Mouse (Mus musculus) embryonic stem cell, embryonic (primary cell): ENCODE results near the gene Gys2.

ENCODE experiments used
- CTCF ChIA-PET, 4 experiments: fragments of 300-600 bp in 2 of 4; fragments of 350-600 bp in 2 of 4; sonication (Branson Sonifier 250); formaldehyde crosslinking; loops; one replicate each; lab custom pipeline; 2022; ENCODE audit warnings: inconsistent platforms in 2 of 4; lab: Charles Lee
- POLR2A ChIA-PET, 4 experiments: fragments of 300-600 bp in 2 of 4; fragments of 350-600 bp in 2 of 4; sonication (Branson Sonifier 250); formaldehyde crosslinking; loops; one replicate each; lab custom pipeline; 2022; ENCODE audit warnings: antibody characterized with exemption in 4 of 4, inconsistent platforms in 1 of 4; lab: Charles Lee

Gys2 gene

DNA sequence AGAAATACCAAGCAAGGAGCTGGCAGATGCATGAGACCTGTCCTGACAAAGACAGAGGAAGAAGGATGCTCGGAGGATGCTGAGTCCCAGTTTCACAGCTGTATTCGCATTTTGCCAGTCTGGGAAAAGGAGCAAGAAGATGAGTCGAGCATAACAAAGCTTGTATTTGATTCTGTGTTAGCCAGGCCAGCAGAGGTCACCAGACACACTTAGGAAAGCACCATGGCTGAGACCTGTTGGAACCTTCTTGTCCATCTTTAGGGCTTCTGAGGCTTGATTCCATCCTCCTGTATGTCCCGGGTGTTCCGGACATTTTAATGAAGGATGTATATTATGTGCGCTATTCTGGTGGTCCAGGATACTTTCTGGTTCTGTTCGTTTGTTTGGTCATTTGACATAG lies 4.3 kb upstream of the Gys2 start:
- POLR2A ChIA-PET: interaction anchor here in 1 of 4 experiments (0.7 kb wide), 1 partner anchor 33 kb away, joined by 3 read pairs; no protein-coding TSS in a partner anchor
- CTCF ChIA-PET: interaction anchor here in 1 of 4 experiments (0.6 kb wide), 1 partner anchor 31 kb away, joined by 4 read pairs; the partner anchor contains the start of gene Ldhb

DNA sequence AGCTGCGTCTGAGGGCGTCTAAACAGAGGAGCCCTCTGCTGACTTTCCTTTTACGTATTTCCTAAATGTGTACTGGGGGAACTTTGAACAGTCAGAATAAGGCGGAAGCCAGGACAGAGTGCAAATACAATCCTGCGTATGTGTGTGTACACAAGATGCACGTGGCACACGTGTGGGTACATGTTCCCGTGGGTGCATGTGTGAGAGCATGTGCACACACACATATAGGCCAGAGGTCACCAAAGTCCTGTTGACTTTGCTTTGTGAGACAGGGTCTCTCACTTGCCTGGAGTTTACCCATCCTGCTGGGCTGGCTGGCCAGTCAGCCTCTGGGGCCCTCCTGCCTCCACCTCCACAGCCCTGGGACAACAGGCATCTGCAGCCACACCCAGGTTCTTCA lies 1.8 kb downstream of the Gys2 start:
- CTCF ChIA-PET: no interaction called here
- POLR2A ChIA-PET: no interaction called here

DNA sequence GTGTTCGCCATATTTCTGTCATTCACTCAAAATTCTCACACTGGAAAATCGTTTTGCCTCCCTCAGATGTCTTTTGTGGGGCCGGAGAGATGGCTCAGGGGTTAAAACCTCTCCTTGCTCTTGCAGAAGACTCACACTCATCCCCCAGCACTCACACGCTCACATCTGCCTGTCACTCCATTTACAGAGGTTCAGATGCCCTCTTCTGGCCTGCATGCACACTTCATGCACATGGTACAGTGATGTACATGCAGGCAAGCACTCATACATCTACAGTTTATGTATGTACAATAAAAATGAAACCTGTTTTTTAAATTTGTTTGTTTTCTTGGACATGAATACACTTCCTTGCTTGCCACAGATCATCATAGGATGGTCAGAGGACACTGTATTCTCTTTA lies 3.3 kb downstream of the Gys2 start:
- ChIA-PET CTCF (no interaction called here), POLR2A (no interaction called here)

DNA sequence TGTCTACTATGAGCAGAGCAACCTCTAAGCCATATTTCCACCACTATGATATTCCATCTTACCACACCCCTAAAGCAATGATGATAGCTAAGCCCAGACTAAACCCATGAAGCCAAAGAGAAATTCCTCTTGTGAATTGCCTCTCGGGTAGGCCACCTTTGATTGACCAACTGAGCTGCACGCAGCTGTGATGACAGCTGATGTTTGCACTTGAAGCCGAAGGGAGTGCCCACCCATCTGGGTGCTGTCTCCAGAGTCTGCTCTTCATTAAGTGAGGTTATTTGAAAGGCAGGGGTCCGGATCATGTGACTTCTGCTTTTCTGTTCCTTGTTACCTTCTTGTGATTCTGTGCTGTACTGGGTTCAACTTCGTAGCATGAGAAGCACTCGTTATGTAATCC lies 10.7 kb downstream of the Gys2 start:
- ChIA-PET CTCF (no interaction called here), POLR2A (interaction anchor here in 1 of 4 experiments (1.1 to 1.3 kb wide), 2 partner anchors 9 to 45 kb away, joined by 3 read pairs; partner anchors contain the start of gene Ldhb)

DNA sequence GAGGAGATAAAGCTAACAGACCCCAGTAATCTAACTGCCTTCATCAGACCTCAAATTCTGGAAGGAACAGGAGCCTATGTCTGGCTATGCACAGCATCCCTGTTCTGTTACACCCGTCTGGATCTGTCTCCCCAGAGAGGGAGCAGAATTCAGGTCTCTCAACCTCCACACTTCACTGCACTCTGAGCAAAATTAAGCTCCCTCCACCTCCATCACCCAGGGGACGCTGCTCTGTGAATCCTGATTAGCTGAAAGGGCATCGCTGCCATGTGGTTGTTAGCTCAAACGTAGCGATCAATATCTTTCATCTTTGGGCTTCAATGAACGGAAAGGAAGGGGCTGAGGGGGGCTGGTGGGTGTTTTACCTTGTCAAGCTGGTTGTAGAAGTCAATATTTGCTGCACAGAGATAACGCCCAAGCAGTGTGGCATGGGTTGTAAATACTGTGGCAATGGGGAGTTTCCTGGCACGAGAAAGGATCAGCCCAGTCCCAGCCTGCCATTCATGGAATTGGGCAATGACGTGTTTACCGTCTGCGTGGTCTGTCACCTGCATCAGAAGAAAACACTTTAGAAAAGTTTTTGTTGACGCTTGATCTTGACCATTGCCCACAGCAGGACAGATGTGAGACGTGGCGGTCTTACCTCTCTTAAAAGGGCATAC lies 13.8 kb downstream of the Gys2 start:
- ChIA-PET CTCF (no interaction called here), POLR2A (interaction anchor here in 2 of 4 experiments (1.3 to 2.0 kb wide), 2 partner anchors 49 to 52 kb away, joined by 4 read pairs; partner anchors contain the start of gene Ldhb (in 1 of the 2))

DNA sequence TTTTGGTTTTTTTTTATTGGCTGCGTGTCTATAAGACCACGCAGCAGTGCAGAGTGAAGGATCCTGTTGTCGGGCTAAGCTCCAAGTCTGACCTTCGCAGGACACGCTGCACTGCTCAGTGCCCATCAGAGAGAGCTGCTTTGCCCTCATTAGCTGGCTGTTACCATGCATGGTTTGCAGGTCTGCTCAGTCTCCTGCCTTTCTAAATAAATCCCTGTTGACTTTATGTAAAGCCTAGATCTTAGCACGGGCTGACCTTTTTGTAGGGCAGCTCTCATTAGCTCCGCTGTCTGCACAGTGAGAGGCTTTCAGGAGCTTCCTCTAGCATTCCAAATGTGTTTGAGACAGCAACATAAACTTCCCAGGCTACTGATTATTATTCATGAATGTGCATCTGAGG lies 14.9 kb downstream of the Gys2 start:
- ChIA-PET POLR2A (interaction anchor here in 3 of 4 experiments (0.5 to 2.0 kb wide), 3 partner anchors 53 to 424 kb away, joined by 3 to 4 read pairs (median 4); no protein-coding TSS in a partner anchor), CTCF (no interaction called here)

DNA sequence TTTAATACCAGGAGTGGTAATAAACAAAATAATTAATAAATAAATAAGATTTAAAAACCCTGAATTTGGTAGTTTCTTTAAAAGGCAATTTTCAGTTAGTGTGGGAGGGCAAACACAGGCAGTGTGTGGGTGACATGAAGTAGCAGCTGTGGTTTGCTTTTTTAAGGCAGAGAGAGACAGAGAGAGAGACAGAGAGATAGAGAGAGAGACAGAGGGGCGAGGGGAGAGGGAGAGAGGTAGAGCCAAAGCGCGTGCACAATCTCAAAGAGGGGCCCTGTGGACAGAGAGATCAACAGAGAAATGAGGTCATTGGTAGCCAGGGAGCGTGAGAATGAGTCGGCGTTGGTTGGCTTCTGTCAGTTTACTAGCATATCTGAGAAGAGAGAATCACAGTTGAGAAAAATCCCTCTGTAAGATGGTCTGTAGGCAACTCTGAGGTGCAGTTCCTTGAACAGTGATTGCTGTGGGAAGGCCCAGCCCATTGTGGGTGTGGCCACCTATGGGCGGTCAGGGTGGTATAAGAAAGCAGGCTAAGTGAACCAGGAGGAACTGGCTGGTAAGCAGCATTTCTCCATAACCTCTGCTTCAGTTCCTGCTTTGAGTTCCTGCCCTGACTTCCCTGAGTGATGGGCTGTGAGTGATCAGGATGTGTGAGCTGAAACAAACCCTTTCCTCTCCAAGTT lies 17.5 kb downstream of the Gys2 start:
- POLR2A ChIA-PET: no interaction called here

DNA sequence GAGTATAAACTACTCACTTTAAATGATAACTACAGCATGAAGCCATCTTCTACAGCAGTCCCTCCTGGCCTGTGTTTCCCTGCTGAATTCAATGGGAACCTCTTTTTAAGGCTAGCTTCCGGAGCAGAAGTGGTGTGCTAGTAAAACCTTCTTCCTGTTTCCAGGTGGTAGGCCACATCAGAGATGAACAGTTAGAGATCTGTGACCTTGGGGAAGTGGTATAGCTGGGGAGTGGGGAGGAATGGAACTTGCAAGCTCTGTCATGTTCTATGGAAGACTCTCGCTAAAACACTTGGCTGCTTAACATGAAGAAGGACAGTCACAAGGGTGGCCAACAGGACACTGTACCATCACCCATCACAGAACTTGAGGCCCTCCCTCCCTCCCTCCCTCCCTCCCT lies 19.6 kb downstream of the Gys2 start:
- CTCF ChIA-PET: no interaction called here
- POLR2A ChIA-PET: interaction anchor here in 1 of 4 experiments (1.6 kb wide), 1 partner anchor 9 kb away, joined by 3 read pairs; no protein-coding TSS in a partner anchor

More for the DNA sequence above, 17.5 kb downstream of the Gys2 start:
- CTCF ChIA-PET: interaction anchor here in 1 of 4 experiments (0.6 kb wide), 1 partner anchor 66 kb away, joined by 3 read pairs; no protein-coding TSS in a partner anchor

DNA sequence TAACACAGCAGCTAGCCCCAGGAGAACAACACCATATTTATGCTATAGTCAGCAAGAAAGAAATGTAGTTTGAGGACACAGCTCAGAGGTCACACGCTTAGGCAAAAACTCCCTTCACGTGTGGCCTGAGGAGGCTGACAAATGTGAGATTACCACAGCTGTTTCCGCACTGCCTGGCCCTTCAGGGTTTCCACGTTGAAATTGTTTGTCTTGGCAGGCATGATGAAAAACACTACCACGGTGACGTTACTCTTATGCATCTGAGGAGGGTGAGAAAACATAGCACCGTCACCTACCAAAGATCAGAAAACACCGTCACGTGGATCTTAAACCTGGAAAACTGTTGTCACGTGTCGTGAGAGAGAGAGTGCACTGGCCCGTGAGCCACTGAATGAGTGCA lies 21.5 kb downstream of the Gys2 start:
- CTCF ChIA-PET: interaction anchor here in 1 of 4 experiments (0.6 kb wide), 1 partner anchor 117 kb away, joined by 3 read pairs; no protein-coding TSS in a partner anchor
- POLR2A ChIA-PET: interaction anchor here in 1 of 4 experiments (0.6 kb wide), 1 partner anchor 163 kb away, joined by 4 read pairs; no protein-coding TSS in a partner anchor

DNA sequence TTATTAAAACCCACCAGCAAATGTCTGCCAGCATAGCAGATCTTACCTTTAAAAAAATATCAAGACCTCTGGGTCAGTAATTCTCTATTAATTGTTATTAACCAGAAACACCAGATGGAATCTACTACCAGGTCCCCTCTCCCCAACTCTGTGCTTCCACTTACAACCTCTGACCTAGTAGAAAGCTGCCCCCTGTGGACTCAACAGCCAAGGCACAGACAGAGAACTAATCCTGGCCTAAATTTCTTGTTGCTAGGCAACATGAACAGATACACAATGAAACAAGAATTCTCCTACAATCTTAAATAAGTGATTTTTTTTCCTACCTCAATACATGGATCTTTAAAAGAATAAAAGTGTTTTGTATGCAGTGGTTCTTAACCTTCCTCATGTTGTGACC lies 43.8 kb downstream of the Gys2 start:
- ChIA-PET CTCF (no interaction called here), POLR2A (no interaction called here)

DNA sequence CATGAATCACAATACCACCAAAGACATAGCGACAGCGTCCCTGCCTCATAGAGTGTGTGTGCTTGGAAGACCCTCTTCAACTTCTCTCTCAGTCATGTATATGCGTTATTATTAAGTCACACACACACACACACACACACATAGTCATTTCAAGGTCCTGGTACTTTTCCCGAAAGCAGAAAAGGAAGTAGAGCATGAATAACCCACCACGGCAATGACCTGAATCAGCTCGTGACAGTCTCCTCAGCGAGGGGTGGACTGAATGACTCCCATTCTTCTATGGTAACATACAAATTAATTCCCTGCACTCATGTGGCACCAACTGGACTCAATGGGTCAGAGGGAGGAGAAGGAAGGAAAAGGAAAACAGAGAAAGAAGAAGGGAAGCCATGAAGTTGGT lies 47.9 kb downstream of the Gys2 start:
- POLR2A ChIA-PET: no interaction called here

DNA sequence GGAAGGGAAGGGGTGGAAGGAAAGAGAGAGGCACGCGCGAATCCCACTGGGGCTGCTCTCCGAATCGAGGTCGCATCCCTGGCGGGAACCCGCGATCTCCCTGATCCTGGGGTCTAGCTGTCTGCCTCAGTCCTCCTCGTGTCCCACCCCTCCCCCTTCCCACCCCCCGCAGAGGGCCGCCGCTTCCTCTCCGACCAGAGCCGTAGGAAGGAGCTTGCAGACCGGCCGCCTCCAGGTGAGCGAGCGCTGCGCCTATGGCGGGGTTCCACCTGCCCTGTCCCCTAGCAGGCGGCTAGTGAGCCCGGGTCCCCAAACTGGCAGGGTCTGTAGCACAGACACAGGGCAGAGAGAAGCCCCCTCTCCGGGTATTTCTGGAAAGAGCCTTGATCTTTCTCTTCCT lies 58.3 kb downstream of the Gys2 start:
- ChIA-PET CTCF (interaction anchor here in 3 of 4 experiments (0.6 to 1.2 kb wide), 3 partner anchors 71 to 340 kb away, joined by 3 to 10 read pairs (median 8); no protein-coding TSS in a partner anchor), POLR2A (interaction anchor here in 3 of 4 experiments (0.6 to 1.2 kb wide), 6 partner anchors 10 to 1527 kb away, joined by 3 to 10 read pairs (median 3); no protein-coding TSS in a partner anchor)

More for the DNA sequence above, 47.9 kb downstream of the Gys2 start:
- CTCF ChIA-PET: no interaction called here

DNA sequence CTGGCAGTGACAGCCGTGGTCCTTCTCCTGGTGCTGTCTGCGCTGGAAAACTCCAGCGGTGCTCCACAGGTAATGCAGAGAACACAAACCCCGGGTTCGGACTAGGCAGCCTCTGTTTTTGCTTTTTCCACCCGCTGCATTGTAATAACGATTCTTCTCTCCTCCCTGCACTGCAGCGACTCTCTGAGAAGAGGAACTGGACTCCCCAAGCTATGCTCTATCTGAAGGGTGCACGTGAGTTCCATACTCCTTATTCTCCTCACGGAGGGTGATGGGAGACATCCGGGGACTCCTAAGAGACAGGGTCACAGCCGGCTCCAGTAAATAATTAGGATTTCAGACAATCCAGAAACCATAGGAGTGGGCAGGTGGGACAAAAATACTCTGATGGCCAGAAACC lies 59.1 kb downstream of the Gys2 start:
- POLR2A ChIA-PET: interaction anchor here in 2 of 4 experiments (0.6 to 1.2 kb wide), 2 partner anchors 94 to 95 kb away, joined by 3 read pairs; partner anchors contain the start of gene Ldhb (in 1 of the 2)
- CTCF ChIA-PET: interaction anchor here in 1 of 4 experiments (0.6 kb wide), 1 partner anchor 564 kb away, joined by 8 read pairs; no protein-coding TSS in a partner anchor

DNA sequence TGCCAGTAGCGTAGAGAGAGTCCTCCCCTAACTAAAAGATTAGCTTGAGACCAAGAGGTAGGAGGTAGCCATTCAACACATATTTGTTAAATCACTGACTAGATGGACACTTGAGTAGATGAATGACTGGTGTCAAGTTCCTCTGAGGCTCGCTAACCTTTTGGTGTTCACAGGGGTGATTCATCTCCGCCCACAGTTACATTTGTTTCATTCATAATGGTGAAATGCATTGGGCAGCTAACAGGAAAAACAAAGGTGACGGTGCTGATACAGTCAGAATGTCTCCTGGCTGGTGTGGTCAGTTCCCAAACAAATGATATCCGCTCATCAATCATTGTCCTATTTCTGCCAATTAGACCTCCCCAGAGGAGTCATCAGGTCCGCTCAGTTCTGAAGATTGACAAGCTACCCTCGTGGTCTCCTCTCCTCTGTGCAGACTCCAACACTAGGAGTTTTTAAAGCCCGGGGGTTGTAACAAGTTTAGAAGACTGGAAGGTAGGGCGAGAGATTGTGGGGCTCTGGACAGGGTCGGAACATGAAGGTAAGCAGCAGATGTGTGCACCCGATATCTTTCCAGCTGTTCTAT lies 59.9 kb downstream of the Gys2 start, which contains the start of gene Spx:
Spx (plus strand) TSS at position 536 of the 586 bp plus-strand sequence.
- CTCF ChIA-PET: no interaction called here

DNA sequence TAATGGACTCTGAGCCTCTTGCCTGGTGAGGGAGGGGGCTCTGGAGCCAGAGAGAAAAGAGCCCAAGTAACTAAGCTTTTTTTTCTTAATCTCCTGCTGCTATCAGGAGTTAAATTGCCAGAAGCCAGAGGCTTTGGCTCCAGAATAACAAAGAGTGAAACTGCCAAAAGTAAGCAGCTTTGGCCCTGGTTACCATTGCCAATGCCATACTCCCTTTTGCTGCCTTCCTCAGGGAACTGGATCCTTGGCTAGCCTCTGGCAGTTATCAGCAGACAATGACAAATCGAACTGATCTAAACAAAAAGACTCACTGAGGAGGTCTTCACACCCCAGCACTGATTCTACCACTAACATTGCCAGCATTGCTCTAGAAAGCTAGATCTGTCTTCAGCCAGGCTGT lies 61.8 kb downstream of the Gys2 start:
- POLR2A ChIA-PET: no interaction called here
- CTCF ChIA-PET: no interaction called here

More for the DNA sequence above, 59.9 kb downstream of the Gys2 start, which contains the start of gene Spx:
- POLR2A ChIA-PET: interaction anchor here in 2 of 4 experiments (0.6 to 1.2 kb wide), 4 partner anchors 10 to 1810 kb away, joined by 3 to 5 read pairs (median 4); no protein-coding TSS in a partner anchor

DNA sequence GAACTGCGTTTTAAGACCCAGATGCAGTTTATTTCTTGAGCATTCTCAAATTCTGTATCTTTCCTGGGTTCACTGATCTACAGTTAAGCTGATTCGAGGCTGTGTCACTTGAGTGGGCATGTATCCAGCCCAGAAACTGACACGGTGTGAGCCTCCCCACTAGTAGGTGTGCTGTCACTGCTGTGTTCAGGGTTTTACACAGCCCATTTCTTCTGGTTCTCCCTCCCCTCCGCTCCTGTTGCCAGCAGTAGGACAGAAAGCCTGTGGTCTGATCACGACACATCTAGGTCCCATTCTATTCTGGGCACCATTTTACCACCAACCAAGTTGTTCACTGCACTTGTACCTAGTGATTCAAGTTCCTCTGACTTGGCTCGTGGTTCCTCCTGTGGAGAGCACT lies 77.2 kb downstream of the Gys2 start:
- ChIA-PET POLR2A (no interaction called here), CTCF (no interaction called here)

DNA sequence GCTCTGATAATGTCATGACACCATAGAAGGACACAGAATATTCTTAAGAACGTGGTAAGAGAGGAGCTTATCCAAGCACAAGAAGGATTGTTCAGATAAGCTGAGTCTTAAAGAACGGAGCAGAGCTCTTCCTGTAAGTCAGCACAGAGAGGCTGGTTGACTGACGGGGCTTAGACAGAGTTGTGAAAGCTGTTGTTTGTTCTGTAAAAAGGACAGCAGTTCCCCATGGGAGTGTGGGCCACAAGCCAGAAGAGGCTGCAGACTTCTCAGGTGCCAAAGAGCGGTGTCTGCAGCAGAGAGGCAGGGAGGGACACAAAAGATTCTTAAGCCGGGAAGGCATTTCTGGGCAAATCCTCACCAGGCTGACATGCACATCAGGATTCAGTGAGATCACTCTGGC lies 78.2 kb downstream of the Gys2 start:
- CTCF ChIA-PET: no interaction called here
- POLR2A ChIA-PET: interaction anchor here in 2 of 4 experiments (0.9 to 1.0 kb wide), 2 partner anchors 10 to 24 kb away, joined by 3 read pairs; no protein-coding TSS in a partner anchor

DNA sequence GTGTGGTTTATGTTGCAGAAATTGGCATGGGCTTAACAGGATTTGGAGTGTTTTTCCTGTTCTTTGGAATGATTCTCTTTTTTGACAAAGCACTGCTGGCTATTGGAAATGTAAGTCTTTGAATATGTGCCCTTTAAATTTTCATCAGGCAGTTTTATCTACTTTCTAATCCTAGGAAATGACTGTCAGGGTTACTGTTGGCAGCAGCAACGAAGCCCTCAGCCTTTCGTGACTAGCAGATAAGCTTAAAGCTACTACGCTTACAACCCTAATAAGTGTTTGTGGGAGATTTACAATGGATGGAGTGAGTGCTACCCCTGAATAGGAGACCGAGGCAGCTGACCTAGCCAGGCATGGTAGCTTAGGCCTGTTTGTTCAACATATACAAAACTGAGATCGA lies 80.6 kb downstream of the Gys2 start:
- ChIA-PET CTCF (no interaction called here), POLR2A (interaction anchor here in 2 of 4 experiments (0.6 to 0.9 kb wide), 4 partner anchors 14 to 120 kb away, joined by 3 to 5 read pairs (median 3); no protein-coding TSS in a partner anchor)
